ENCODE assay signal across 13 mouse cellular contexts in genomic region chr8:94828284-94828683, GRCm38 (mm10).
"Had no signal": no experiment of that assay in that cellular context is flagged by ENCODE, and none has a peak within 500 bp of the region (broad histone marks: within the 10 kb centered on the region; RNA-seq: fewer than 3 reads in every experiment).

No protein-coding gene starts in this region.

- DNase-seq: gastrocnemius, adult 2 months; gastrocnemius, postnatal 10 days; gastrocnemius, postnatal 25 days; heart, adult 18-20 months; heart, postnatal 10 days; heart, postnatal 4 days; kidney, adult 18-20 months; kidney, adult 8-10 months; kidney, postnatal 10 days; kidney, postnatal 25 days; kidney, postnatal 4 days; liver; liver, embryonic 13.5 days had no signal
